Mouse (Mus musculus) thymus, adult 2 months (tissue): ENCODE data around the gene Kdm1a. TPM values are rescaled to one million over a fixed set of nuclear protein-coding genes. Genes with fewer than 3 reads are reported as not detected.

Source experiments
- DNase-seq: peaks from one replicate; pipeline ENCODE4 v3.0.0; 2021
- H3K27ac ChIP-seq: fragments of 200-500 bp; 2 replicates; pipeline ENCODE4 v1.5.1; 2012; ENCODE audit warnings: low read length, control low read depth; ENCODE audit not compliant: control insufficient read depth, insufficient read depth
- H3K27me3 ChIP-seq: fragments of 200-500 bp; 2 replicates; pipeline ENCODE4 v1.6.1; 2012; ENCODE audit warnings: mild to moderate bottlenecking, low read length, moderate library complexity, mixed read lengths; ENCODE audit not compliant: control insufficient read depth, insufficient read depth
- H3K36me3 ChIP-seq: fragments of 200-500 bp; 2 replicates; pipeline ENCODE4 v1.6.1; 2012; ENCODE audit warnings: mild to moderate bottlenecking, low read length, moderate library complexity; ENCODE audit not compliant: control insufficient read depth, insufficient read depth
- H3K4me1 ChIP-seq: fragments of 200-500 bp; replicated peaks from 2 replicates; pipeline ENCODE4 v1.6.1; 2012; ENCODE audit warnings: low read length; ENCODE audit not compliant: control insufficient read depth, insufficient read depth
- H3K4me3 ChIP-seq: fragments of 200-500 bp; 2 replicates; pipeline ENCODE4 v1.5.1; 2012; ENCODE audit warnings: mild to moderate bottlenecking, low read length, control low read depth, moderate library complexity; ENCODE audit not compliant: control insufficient read depth, insufficient read depth
- CTCF ChIP-seq: fragments of 200-500 bp; IDR thresholded peaks from 2 replicates; pipeline ENCODE4 v1.5.1; 2012; ENCODE audit warnings: mild to moderate bottlenecking, control low read depth, low read length, moderate library complexity, borderline replicate concordance; ENCODE audit not compliant: control insufficient read depth, poor library complexity, insufficient read depth; ENCODE audit errors: extremely low read depth
- POLR2A ChIP-seq: fragments of 200-500 bp; IDR thresholded peaks from 2 replicates; pipeline ENCODE4 v1.6.1; 2012; ENCODE audit warnings: mild to moderate bottlenecking, low read length, control low read depth, moderate library complexity; ENCODE audit not compliant: control insufficient read depth, poor library complexity, insufficient read depth; ENCODE audit errors: extremely low read depth
- WGBS: fragments of 180-500 bp; shearing (Covaris S2); methylation state at CpG from one replicate; pipeline ENCODE4 v1.1.7; 2018; 5-methylcytosine and 5-hydroxymethylcytosine counted together
- polyA plus RNA-seq: library from polyadenylated mRNA; depleted of rRNA; stranded (reverse); fragments of >200 nt; gene quantifications from 2 replicates; pipeline ENCODE4 v1.2.3, GENCODE M21; 2012

The Kdm1a gene
- polyA plus RNA-seq, 1 experiment: 70.4 TPM

DNA sequence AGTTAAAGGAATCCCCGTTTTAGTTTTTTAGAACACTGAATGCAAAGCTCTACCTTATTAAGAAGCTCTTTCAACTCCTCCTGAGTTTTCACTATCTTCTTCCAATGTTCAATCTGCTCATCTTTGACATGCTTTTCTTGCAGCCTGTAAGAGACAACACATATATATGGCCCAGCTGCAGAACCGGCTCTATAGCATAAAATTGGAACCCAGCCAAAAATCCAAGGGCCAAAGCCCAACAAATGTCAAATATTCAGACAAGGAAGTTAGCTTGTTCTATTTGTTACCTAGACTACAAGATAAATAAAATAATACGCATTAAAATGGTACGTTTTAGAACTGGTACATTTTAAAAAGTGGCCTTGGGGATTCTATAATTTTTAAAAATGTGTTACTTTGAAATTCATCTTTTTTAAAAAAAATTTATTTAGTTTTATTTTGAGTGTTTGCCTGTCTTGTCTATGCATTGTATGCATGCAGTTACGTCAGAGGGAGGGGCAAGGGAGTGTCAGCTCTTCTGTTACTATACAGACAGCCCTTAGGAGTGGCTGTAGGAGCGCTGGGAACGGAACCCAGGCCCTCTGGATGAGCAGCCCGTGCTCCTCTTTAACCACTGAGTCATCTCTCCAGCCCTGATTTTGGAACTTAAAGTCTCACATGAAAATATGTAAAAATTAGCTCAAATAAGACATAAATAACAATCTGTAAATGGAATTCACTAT, 42.1 kb downstream of the Kdm1a start:
- TF ChIP-seq CTCF (no peak), POLR2A (no peak)
- Histone ChIP-seq H3K4me1 (no peaks in the 10 kb centered on the region), H3K4me3 (no peak overlapping the region), H3K27ac (no peak overlapping the region), H3K27me3 (no peaks in the 10 kb centered on the region), H3K36me3 (peaks cover 60% of the 10 kb centered on the region)
- WGBS: 94% methylated on average over 8 of the region's 8 CpGs
- no peak for DNase-seq

DNA sequence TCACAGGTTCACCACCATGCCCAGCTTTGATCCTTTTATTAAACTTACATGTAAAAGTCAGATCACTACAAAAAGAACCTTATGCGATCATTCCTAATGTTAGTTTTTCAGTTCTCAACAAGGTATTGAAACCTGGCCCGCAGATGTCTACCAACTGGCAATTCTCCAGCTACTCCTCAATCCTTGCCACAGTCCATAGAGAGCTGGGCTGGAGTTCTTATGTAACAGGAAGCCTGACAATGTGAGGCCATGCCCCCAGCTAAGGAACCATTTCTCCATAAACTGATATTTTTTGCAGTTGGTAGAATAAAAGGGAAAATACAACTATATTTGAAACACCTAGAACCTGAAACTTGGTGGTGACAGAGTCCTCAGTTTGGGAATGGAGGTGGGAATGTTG, 42.8 kb downstream of the Kdm1a start:
- Histone ChIP-seq H3K36me3 (peaks cover 65% of the 10 kb centered on the region), H3K4me3 (no peak overlapping the region), H3K4me1 (no peaks in the 10 kb centered on the region), H3K27me3 (no peaks in the 10 kb centered on the region), H3K27ac (no peak overlapping the region)
- no peak for DNase-seq
- 92% methylated on average over 2 of the region's 2 CpGs for WGBS
- no peak for TF ChIP-seq CTCF
- no peak for TF ChIP-seq POLR2A

DNA sequence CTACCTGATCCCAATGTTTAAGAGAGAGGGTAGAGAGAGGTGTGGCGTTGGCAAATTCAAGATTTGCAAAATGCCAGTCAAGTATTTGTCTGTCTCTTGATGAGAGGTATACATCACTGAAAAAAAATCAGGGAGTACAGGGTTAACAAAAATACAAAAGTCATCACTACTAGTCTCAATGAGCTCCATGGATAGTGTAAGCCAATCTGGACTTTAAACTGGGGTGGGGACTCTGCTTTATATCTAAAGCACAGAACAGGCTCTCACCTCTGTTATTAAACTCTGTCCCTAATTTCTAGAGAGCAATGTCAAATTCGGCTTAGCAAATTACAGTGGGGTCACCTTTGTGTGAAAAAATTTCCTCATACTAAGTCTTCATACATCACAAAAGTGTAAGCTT, 44.9 kb downstream of the Kdm1a start:
- H3K4me1 ChIP-seq: no peaks in the 10 kb centered on the region
- no peak overlapping the region for H3K27ac ChIP-seq
- H3K36me3 ChIP-seq: peaks cover 76% of the 10 kb centered on the region
- 94% methylated on average over 2 of the region's 2 CpGs for WGBS
- DNase-seq: no peak
- no peak for TF ChIP-seq POLR2A
- no peaks in the 10 kb centered on the region for H3K27me3 ChIP-seq
- no peak overlapping the region for H3K4me3 ChIP-seq

DNA sequence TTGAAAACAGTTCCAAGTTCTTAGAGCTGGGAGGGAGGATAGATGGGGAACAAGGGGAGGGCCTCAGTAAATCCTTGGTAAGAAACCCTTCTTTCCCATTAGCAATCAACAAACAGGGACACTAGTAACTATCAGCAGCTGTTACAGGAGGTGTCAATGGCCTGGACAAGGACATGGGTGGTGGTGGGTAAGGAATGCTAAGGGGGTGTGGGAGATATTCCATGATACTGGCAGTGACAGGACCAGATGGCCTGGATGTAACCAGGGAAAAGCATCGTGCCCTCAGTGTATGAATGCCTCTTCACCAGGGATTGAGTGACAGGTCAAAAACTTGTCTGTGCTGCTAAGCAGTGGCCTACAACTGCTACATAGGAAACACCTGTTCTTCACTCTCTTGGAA, 49.4 kb downstream of the Kdm1a start:
- no peak for DNase-seq
- H3K4me3 ChIP-seq: no peak overlapping the region
- H3K27ac ChIP-seq: no peak overlapping the region
- no peak for TF ChIP-seq CTCF
- no peak for TF ChIP-seq POLR2A
- 100% methylated on average over 1 of the region's 1 CpGs for WGBS
- H3K4me1 ChIP-seq: no peaks in the 10 kb centered on the region
- peaks cover 78% of the 10 kb centered on the region for H3K36me3 ChIP-seq
- H3K27me3 ChIP-seq: no peaks in the 10 kb centered on the region

DNA sequence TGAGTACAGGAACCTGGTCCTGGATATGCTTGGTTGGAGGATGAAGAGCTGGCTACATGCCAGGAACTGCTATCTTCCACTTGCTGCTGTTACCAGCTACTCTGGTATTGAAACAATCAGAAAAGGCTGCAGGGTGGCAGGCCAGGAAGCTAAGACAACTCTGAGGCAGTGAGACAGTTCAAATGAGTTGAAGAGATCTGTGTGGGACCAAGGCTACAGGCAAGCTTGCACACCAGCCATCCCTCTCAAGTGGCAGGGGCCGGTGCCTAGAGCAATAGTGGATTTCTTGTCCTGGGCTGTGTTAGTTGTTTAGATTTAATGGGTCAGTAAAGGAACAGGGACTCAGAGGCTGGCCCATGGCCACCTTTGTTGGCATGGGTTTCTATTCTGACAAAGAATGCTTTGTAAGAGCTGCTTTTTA, 54.1 kb downstream of the Kdm1a start:
- H3K4me3 ChIP-seq: no peak overlapping the region
- H3K4me1 ChIP-seq: no peaks in the 10 kb centered on the region
- WGBS: 96% methylated on average over 1 of the region's 1 CpGs
- no peaks in the 10 kb centered on the region for H3K27me3 ChIP-seq
- no peak overlapping the region for H3K27ac ChIP-seq
- TF ChIP-seq CTCF: no peak
- TF ChIP-seq POLR2A: no peak
- peaks cover 41% of the 10 kb centered on the region for H3K36me3 ChIP-seq
- no peak for DNase-seq

DNA sequence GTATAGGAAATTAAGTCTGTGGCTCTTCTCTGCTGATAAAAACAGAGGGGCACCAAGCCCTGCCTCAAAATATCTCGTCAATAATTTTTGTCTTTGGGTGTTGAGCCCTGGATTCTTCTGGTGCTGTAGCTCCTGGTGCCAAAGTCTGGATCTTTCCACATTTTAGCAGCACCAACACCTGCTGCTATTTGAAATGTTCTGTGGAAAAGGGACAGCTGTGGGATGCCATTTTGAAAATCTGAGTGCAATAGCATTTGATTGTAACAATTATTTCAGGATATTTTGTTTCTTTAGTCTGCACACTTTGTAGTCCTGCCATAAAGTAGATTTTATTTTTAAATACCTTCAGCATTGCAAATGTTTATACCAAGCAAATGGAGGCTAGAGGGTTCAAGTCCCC, 54.8 kb downstream of the Kdm1a start:
- H3K36me3 ChIP-seq: peaks cover 37% of the 10 kb centered on the region
- H3K27ac ChIP-seq: no peak overlapping the region
- no peaks in the 10 kb centered on the region for H3K27me3 ChIP-seq
- DNase-seq: no peak
- 97% methylated on average over 1 of the region's 1 CpGs for WGBS
- H3K4me3 ChIP-seq: no peak overlapping the region
- no peaks in the 10 kb centered on the region for H3K4me1 ChIP-seq
- TF ChIP-seq POLR2A (no peak), CTCF (no peak)
